Mouse (Mus musculus) cerebellum, adult 8-10 months (tissue): ENCODE results near the gene Rbm18.

ENCODE experiments used
- DNase-seq: peaks from one replicate; pipeline ENCODE4 v3.0.0; 2022

Rbm18 gene

GRCm38 (mm10) chr2:36067132-36067531, 69.4 kb downstream of the Rbm18 start:
- DNase-seq: no peak
